Mouse (Mus musculus) CD4-positive, CD25-positive, alpha-beta regulatory T cell, adult 2 months (primary cell): ENCODE measurements around the gene Col20a1.

Source experiments
- DNase-seq: peaks from one replicate; pipeline ENCODE4 v3.0.0-alpha.2; 2012; ENCODE audit warnings: low read depth, low spot score

Col20a1 gene

DNA sequence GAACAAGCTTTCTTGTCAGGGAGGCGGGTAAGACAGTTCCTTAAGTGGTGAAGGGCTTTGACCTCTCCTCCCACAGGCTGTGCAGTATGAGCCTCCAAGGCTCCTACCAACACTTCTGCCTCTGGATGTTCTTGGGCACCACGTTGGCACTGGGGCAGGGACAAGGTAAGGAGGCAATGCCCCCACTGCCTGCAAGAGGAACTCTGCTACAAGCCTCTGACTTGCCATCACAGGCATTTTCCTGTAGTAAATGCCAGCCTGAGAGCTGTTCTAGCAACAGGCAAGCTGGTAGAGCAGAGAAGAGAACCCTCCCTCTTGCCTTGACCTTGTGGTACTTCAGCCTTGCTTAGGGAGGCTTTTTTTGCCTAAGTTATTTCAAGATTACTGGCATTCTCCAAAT, at the start of gene Col20a1:
Gene Col20a1, plus strand, starts transcription at position 87 of the 400 bp plus-strand sequence.
- DNase-seq, result no peak

DNA sequence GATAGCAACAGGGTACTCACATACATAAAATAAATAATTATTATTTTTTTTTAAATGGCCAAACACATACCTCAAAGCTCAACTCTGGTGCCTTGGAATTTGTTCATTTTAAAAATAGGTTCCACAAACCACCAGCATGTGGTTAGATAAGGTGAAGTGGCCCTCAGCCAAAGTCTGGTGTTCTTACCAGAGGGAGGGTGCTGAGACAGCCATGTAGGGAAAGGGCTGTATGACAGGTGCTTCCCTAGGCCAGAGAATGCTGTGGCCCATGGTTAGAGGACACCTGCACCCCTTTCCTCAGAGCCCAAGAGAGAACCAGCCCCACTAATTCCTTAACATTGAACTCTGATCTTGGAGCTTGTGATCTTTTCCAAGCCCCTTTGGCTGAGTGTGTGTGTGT, 46.1 kb upstream of the Col20a1 start:
- DNase-seq, result no peak

DNA sequence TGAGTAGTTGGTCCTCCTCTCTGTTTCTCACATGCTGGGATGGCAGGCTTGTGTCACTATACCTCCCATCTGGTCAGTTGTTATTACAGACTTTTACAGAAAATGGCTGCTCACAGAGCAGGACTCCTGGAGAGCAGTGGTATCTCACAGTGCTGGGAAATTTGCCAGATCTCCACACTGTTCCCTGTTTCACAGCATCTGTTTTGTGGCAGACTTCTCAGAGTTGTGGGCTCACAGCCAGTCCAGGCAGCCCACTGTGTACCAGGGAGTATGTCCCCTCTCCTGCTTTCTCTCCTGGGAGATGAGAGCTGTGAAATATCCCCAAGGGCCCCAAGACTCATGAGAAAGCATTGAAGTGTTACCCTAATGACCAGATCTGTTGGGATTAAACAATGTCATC, 44.5 kb upstream of the Col20a1 start:
- DNase-seq, result no peak

DNA sequence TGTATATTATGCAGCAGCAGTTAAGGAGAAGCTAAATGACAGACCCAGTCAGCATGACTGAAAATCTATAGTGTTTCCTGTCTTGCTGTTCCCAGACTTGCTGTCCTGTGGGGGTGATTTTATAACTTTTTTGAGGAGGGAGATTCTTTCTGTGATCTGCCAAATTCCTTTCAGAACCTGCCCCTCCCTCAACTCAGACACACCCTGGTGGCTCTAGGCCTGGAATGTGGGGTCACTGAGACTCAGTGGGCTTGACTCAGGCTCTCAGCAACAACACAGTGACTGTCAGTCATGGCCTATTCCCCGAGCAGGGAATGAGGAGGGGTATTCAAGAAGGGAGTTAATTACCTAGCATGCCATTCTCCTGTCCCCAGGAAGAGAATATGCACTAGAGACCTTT, 36.4 kb upstream of the Col20a1 start:
- DNase-seq, result no peak

DNA sequence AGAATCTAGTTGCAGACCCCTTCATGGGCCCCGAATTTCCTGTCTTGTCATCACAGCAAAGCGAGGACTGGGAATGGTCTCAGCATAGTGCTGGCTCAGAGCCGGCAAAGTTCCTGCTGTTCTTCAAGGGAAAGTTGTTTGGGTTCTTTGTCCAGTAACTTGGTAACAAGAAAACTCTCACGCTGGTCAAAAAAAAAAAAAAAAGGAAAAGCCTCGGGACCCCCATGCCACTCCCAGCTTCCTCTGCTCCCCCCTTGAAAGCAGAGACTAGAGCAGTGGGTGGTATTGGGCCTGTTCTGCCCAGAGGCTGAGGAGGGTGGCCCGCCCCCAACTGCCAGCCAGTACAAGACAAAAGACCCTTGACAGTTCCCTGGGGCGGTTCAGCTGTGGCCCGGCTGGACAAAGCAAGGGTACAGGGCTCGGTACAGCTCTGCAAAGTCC, 33.6 kb upstream of the Col20a1 start:
- no peak for DNase-seq

DNA sequence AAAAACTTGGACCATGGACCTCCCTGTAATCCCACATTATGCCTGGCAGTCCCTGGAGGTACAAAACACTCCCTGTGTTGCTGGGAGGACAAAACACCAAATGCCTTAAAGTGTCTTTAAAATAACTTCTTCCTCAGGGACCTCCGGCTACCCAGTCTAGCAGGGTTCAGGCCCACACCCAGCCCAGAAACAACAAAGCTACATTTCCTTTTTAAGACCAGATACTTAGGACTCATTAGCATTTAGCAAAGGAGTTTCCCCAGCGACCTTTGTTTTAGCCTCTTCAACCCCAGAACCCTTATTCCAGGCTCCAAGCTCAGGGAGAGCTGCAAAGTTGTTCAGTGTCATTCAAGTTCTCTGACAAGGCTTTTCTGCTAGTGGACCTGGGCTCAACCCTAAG, 32.7 kb upstream of the Col20a1 start:
- no peak for DNase-seq

DNA sequence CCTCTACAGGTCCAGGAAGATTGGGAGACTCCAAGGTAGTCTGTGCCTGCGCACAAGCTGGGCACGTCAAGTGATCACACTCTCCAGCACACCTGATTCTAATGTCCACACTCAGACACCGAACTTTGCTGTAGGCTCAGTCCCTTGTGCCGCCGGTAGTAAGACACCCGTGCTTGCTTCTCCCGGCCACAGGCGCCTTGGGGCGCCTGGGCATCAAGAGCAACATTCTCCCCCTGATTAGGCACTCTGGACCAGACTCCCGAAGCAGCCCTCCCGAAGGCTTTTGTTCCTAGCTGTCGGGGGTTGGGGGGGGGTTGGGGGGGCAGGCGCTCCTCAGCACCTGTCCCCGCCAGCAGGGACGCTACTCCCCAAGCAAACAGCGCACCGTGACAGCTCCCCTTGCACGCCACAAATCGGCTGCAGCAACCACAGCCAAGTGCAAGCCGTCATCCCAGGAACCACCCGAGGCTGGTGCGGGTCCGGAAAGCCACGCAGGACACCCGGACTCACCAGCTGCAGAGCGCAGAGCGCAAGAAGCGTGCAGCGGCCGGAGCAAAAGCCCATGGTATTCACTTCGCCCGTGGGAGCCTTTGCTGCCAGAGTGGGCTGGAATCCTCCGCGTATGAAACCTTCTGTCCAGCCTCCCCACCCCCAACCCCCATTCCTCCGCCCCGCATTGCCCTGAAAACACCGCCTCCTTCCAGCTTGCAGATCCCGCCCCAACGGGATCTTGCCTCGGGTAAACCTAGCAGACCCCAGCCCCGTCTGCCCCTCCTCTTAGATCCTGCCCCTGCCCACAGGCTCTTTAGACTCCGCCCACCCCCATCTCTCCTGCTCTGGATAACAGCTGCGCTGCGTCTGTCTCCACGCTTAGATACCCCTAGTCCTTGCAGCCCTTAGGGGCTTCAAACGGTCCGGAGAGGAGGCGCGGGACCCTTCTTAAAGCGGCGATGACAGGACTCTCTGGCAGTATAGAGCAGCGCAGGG, 32.0 kb upstream of the Col20a1 start, which contains the start of gene Nkain4:
Gene Nkain4, minus strand, starts transcription at position 639 of the 987 bp plus-strand sequence.
- DNase-seq, result peak; percentile 25

DNA sequence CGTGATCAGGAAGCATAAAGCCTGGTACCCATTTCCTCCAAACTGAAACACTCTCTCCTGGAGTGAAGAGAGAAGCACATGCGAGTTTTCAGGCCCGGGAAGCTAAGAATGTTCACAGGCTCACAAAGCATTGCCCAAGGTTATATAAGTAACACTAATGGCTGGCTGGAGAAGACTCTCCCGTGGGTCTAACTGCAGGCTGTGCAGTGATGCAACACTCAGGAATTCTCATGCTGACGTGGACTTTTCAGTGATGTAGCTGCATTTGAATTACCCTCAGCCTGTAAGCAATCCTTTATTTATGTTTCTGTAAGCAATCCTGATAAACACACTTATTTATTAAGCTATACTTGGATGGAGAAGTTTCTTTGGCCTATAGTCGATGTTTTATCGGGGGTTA, 26.7 kb upstream of the Col20a1 start:
- no peak for DNase-seq

DNA sequence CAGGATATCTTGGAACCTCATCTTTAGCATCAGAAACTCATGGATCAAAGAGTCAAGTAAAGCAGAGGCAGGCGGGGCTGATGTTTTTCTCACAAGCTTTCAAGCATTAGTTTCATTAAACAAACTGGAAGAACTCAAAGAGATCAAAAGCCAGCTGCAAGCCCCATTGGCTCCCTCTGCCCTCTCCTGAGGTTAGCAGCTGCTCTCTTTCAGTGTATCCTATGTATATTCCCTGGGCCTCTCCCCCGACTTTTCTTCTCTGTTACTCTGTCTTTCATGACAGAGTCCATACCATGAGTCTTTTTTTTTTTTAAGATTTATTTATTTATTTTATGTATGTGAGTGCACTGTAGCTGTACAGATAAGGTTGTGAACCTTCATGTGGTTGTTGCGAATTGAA, 26.1 kb upstream of the Col20a1 start:
- no peak for DNase-seq

DNA sequence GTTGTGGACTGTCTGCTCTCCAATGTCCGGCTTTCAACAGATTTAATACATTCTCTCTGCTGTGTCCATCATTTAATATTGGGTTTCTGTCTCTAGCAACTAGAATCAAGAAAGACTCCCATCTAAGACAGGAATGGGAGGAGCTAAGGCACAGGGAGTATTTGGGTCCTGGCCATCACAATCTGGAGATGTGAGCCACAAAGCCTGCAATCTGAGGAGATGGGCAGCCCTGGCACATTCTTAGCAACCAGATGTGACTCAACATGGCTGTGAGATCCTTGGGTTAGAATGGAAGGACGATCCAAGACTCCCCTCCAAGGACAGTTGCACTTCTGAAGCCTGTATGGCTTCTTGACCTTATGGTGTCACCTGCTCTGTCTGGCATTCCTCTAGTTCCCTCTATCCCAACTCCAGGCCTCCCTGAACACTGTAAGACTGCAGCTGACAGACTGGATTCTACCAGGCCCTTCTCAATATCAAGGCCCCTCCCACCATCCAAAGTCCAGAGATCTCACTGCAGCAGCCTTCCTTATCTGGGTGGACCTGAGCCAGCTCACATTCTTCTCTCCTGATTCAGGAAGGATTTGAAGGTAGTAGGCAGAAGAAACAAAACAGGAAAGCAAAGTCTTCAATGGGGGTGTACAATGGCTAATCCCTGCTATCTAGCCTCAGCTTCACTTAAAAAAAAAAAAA, 23.6 kb upstream of the Col20a1 start:
- no peak for DNase-seq

DNA sequence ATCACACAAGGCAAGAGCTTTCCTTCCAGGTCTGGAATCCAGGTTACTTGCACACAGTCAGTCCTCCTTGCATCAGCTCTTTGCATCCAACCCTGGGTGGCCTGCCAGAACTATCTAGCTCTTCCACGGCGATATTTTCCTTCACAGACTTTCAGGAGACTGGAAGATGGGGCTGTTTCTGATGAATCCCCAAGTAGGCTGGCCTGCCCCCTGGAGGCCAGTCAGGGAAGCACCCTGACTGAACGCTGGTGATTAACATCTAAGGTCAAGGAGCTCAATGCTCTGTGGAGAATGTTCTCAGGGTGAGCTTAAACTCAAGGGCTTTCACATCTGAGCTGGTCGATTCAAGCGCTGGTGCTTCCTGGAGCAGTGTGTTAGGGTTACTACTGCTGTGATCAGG, 22.4 kb upstream of the Col20a1 start:
- DNase-seq, result peak; percentile 85

DNA sequence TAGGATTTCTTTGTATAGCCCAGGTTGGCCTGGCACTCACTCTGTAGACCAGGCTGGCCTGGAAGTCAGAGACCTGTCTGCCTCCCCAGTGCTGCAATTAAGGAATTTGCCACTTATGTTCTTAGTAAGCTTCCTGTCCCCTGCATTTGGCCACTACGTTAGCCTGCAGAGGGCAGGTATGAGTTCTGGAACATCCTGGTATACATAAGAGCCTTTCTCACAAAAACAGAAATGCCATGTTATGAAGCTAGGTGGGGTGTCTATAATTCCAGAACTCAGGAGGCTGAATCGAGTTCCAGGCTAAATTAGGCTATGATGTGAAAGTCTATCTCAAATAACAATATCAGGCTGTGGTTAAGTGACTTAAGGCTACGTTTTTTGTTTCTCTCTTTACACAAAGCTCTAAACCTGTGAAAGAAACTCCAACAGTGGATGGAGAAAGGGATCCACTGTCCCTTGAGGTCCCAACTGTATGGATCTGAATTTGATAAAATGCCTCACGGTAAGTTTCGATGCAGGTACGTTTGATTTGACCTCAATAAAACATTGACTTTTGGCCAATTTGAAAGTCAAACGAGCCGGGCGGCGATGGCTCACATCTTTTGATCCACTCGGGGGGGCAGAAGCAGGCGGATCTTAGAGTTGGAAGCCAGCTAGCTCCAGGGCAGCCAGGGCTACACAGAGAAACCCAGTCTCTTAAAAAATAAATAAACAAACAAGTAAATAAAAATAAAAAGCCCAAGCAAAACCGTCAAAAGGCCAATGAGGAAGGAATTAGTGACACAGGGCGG, 20.0 kb upstream of the Col20a1 start:
- DNase-seq, result peak; percentile 73

DNA sequence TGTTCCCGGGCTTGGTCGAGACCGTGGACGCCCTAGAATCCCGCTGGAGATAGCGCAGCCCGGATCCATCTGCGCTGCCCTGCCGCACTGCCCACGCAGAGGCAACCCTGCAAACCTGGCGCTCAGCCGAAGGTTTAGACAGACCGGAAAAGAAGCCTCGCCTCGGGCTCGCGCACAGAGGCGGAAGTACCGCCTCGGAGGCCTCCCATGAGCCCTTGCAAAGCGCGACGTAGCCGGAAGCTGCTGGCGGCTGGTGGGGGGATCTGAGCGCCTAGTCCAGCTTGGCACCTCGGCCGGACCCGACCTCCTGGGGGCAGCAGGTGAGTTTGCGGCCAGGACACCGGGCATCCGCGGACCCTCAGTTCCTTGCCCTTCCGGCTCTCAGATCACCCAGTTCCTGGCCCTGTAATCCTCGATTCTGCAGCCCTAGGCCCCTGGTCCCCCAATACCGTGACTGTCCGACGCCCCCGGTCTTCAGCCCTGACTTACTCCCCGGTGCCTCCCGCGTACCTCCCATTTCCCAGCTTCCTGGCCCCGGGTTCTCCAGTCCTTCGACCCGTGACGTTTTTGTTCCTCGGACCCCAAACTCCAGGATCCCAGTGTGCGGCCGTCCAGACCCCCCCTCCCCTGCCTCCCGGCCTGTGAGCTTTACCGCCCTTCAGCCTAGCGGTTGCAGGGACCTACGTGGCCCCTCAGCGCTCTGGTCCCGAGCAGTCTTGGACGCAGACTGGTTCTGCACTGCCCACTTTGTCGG, 19.1 kb upstream of the Col20a1 start, which contains the start of gene Arfgap1:
Gene Arfgap1, plus strand, starts transcription at position 216 of the 754 bp plus-strand sequence.
- peak; percentile 93 for DNase-seq

DNA sequence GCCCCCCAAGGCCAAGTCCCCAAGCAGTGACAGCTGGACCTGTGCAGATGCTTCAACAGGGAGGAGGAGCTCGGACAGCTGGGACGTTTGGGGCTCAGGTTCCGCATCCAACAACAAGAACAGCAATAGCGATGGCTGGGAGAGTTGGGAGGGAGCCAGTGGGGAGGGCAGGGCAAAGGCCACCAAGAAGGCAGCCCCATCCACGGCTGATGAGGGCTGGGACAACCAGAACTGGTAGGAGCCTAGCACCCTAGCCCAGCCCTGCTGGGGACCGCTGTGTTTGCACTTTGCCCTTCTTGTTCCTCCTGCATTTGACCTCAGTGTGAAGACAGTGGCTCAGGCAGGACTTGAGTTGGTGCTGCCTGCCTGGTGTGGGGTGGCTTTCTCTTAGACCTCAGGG, 5.2 kb upstream of the Col20a1 start:
- no peak for DNase-seq

DNA sequence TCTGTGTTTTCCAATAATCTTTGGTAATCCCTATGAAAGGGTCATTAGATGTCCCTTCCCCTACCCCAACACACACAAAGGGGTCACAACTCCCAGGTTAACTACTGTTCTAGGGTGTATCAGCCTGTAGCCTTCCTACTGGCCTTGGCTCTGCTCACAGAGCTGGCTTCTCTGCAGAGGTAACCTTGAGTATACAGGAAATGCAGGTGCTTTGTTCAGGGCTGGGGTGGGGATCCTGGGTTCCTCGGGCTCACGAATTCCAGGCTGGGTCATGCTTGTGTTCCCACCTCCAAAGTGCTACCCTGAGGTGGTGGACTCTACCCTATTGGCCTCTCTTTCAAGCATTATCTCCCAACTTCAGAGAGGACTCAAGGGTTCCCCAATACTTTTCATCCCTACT, 700 bp upstream of the Col20a1 start:
- DNase-seq, result no peak

DNA sequence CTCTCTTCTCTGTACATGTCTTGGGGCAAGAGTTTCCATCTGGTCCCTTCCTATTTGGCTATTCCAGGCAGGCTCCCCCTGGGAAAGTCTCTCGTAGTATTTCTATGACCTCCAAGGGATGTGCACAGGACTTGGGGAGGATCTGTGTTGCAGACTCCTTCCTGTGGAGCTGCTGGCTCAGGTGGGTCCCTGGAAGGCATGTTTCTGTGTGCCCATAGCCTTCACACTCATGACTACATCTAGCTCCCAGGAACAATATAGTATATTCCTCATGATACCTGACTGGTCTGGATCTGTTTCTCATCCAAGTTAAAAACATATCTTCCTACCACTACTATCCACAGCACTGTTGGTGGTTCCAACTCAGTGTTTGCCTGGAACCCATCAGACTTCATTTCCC, 666 bp downstream of the Col20a1 start:
- no peak for DNase-seq

DNA sequence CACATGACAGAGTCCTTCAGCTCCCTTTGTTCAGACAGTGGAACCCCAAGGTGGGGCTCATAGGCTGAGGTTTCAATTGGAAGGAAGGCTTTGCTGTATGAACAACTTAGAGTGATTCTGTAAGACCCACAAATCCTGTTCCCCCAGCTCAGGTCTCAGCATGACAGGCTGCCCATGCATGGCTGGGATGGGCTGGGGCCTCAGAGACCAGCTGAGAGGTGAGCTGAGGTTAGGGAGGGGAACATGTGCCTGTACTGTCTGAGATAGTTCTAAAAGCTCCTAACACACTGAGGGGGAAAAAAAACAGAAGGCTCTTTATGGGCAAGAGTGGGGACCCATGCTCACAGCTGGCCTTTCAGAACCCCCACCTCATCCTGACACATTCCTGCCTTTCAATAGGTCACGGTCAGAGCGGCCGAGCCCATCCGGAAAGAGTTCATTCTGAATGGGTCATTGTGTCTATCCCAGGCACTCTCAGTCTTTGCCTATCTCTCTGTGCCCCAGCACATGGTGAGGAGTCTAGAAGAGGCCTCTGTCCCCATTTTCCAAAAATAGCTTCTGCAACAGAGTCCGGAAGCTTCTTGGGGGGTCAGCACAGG, 1.2 kb downstream of the Col20a1 start:
- DNase-seq, result no peak

DNA sequence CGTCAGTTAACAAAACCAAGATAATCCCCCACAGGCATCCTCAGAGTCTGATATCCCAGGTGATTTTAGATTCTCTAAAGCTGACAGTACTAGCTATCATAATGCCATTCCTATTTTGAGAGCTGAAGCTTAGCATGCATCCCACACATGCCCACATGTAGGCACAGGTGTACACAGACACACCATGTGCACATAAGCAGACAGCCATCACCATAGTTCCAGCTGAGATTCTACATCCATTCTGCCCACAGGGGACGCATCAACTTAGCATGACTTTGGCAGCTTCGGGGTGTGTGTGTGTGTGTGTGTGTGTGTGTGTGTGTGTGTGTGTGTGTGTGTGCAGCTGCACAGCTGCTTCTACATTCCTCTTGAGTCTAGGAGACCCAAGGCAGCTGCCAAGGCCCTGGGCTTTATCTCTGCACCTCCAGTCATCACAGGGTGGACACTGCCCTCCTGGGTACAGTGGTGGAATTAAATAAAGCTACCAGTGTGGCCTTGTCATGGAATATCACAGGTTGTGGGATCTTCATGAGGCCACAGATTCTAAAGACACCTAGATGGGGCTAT, 2.1 kb downstream of the Col20a1 start:
- no peak for DNase-seq

DNA sequence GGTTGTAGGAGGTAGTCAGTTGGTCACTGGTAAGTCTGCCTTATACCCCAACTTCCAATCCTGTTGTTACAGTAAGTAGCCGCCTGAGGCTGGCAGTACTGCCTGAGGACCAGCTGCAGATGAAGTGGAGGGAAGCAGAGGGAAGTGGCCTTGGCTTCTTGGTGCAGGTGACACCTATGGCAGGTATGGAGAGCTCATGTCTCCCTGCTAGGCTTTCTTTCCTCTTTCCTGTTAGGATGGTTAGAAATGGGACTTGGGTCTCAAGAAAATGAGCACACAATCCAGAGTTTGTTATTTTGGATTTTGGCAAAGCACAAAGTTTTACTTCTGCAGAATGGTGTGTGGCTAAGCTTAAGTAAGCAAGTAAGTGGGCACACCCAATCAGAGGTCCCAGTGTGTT, 2.6 kb downstream of the Col20a1 start:
- DNase-seq, result no peak

DNA sequence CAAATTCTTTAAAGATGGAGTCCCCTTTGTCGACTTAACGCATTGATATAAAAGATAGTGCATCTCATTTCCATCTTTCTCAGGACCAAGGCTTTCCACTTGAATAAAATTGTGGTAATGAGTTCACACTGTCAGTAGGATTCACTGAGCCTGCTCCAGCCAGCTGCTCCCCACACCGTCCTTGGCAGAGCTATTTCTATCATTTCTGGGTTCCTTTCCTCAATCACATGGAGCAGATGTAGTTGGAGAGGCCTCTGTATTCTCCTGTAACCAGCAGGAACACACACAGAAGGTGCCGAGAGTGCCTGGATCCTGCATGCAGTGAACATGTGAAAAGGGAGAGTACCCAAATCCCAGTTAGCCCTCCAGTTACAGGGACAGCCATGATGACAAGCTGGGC, 4.0 kb downstream of the Col20a1 start:
- no peak for DNase-seq
